Mouse (Mus musculus): ENCODE data around the gene Atrnl1.

Atrnl1 gene

GRCm38 (mm10) chr19:57916325-57916724, 305.5 kb downstream of the Atrnl1 start:
- DNase-seq (ENCODE audit: low read depth in 1 of 2, low spot score in 2 of 2), result no peak

- no peak for DNase-seq (ENCODE audit: low read depth in 1 of 2, low spot score in 2 of 2)
These were observed 312.2 kb downstream of the Atrnl1 start for GRCm38 (mm10) chr19:57922991-57923390.

GRCm38 (mm10) chr19:57924856-57925255, 314.0 kb downstream of the Atrnl1 start:
- DNase-seq (ENCODE audit: low read depth in 1 of 2, low spot score in 2 of 2), result no peak

GRCm38 (mm10) chr19:57925681-57926080, 314.8 kb downstream of the Atrnl1 start:
- no peak for DNase-seq (ENCODE audit: low read depth in 1 of 2, low spot score in 2 of 2)

GRCm38 (mm10) chr19:57926164-57926860, 315.5 kb downstream of the Atrnl1 start:
- no peak for DNase-seq (ENCODE audit: low read depth in 1 of 2, low spot score in 2 of 2)

GRCm38 (mm10) chr19:57926941-57927471, 316.2 kb downstream of the Atrnl1 start:
- DNase-seq (ENCODE audit: low read depth in 1 of 2, low spot score in 2 of 2), result no peak

- DNase-seq (ENCODE audit: low read depth in 1 of 2, low spot score in 2 of 2), result no peak
These were observed 317.0 kb downstream of the Atrnl1 start for GRCm38 (mm10) chr19:57927566-57928523.

GRCm38 (mm10) chr19:57931626-57932025, 320.8 kb downstream of the Atrnl1 start:
- no peak for DNase-seq (ENCODE audit: low read depth in 1 of 2, low spot score in 2 of 2)

- DNase-seq (ENCODE audit: low read depth in 1 of 2, low spot score in 2 of 2), result no peak
These were observed 326.0 kb downstream of the Atrnl1 start for GRCm38 (mm10) chr19:57936865-57937264.

- no peak for DNase-seq (ENCODE audit: low read depth in 1 of 2, low spot score in 2 of 2)
These were observed 328.3 kb downstream of the Atrnl1 start for GRCm38 (mm10) chr19:57939166-57939565.

GRCm38 (mm10) chr19:57941529-57941928, 330.7 kb downstream of the Atrnl1 start:
- no peak for DNase-seq (ENCODE audit: low read depth in 1 of 2, low spot score in 2 of 2)

GRCm38 (mm10) chr19:57942281-57942680, 331.4 kb downstream of the Atrnl1 start:
- DNase-seq (ENCODE audit: low read depth in 1 of 2, low spot score in 2 of 2), result no peak

- DNase-seq (ENCODE audit: low read depth in 1 of 2, low spot score in 2 of 2), result no peak
These were observed 332.5 kb downstream of the Atrnl1 start for GRCm38 (mm10) chr19:57943308-57943707.

- DNase-seq (ENCODE audit: low read depth in 1 of 2, low spot score in 2 of 2), result no peak
These were observed 333.8 kb downstream of the Atrnl1 start for GRCm38 (mm10) chr19:57944680-57945079.

- no peak for DNase-seq (ENCODE audit: low read depth in 1 of 2, low spot score in 2 of 2)
These were observed 334.9 kb downstream of the Atrnl1 start for GRCm38 (mm10) chr19:57945626-57946250.

GRCm38 (mm10) chr19:57948489-57948888, 337.7 kb downstream of the Atrnl1 start:
- DNase-seq (ENCODE audit: low read depth in 1 of 2, low spot score in 2 of 2), result no peak

GRCm38 (mm10) chr19:57949260-57949917, 338.6 kb downstream of the Atrnl1 start:
- DNase-seq (ENCODE audit: low read depth in 1 of 2, low spot score in 2 of 2), result no peak

- DNase-seq (ENCODE audit: low read depth in 1 of 2, low spot score in 2 of 2), result no peak
These were observed 343.3 kb downstream of the Atrnl1 start for GRCm38 (mm10) chr19:57954131-57954530.

- no peak for DNase-seq (ENCODE audit: low read depth in 1 of 2, low spot score in 2 of 2)
These were observed 345.6 kb downstream of the Atrnl1 start for GRCm38 (mm10) chr19:57956459-57956858.

- DNase-seq (ENCODE audit: low read depth in 1 of 2, low spot score in 2 of 2), result no peak
These were observed 346.5 kb downstream of the Atrnl1 start for GRCm38 (mm10) chr19:57957363-57957762.

- no peak for DNase-seq (ENCODE audit: low read depth in 1 of 2, low spot score in 2 of 2)
These were observed 347.3 kb downstream of the Atrnl1 start for GRCm38 (mm10) chr19:57958154-57958553.
